Mouse (Mus musculus) heart, adult 18-20 months (tissue): ENCODE data around the gene Adgra3. TPM values are rescaled to one million over a fixed set of nuclear protein-coding genes. Genes with fewer than 3 reads are reported as not detected.

Experiments used
- DNase-seq, 2 experiments: peaks; one replicate each; pipeline ENCODE4 v3.0.0; 2021 to 2022; ENCODE audit warnings: mixed read lengths in 1 of 2
- total RNA-seq, 2 experiments: library from RNA; stranded (reverse); gene quantifications; 2 replicates each; pipeline ENCODE4 v1.2.3; 2021

Adgra3 gene
- total RNA-seq, 2 experiments from 2014 or later = 20.0 to 31.3 TPM

DNA sequence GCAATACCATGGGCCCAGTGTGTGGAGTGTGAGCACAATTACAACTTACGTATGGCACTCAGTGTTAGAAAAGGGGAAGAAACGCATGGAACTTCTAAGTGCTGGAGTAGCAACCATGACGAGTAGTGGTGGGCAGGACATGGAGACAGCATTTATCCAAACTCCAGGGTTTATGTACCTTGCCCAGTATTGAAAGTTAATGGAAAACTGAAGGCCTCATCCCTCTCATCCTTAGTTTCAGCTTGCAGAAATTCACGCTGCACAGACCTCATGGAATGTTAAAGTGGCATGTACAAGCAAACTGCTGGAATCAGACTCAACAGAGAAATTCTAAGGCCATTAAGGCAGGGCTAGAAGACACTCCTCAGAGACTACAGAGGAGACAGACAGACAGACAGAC is 84.6 kb downstream of the Adgra3 start:
- DNase-seq = no peak

DNA sequence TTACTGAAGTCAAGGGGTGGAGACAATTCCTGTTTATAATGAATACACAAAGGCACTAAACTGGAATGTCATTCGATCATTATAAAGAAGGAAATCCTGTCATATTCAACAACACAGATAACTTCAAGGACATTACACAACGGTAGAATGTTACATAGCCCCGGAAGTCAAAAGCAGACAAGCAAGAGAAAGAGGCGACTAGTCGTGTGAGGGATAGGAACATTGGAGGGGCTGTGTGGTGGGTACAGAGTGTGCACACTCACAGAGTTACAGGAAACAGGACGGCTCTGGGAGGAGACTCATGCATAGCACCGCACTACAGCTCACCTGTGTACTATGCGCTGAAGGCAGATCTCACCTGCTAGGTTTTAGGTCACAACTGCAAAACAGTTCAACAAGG is 89.1 kb downstream of the Adgra3 start:
- DNase-seq = no peak

DNA sequence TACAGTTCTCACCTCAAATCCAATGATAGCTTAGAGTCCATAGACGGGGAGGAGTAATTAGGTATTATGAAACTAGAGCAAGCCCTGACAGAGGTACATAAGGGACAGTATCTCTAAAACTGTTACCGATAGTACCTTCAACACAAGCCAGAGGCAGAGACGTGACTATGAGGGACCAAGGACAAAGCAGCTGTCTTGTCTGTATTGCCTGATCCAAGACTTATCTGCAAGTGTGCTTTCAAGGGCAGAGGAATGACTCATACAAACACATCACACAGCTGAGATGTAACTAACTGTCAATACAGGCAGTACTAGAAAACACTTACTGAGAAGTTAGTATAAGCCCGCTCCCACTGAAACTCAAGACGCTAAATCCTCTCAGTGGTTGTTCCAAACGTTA is 91.1 kb downstream of the Adgra3 start:
- DNase-seq = no peak

DNA sequence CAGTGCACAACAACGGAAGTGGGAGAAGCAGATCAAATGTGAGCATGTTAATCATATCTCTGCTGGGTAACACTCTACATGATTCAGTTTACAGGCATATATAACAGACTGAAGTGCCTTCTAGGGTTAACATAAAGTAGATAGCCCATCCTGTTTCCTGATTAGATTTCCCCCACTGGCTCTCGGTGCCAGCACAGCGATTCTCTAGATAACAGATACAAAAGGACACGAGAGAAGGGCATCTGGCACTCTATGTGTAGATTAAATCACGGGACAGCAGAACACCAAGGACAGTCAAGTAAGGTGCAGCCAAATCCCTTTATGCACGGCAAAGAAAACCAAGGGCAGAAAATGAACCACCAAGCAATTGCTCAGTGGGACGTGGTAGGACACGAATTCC is 93.0 kb downstream of the Adgra3 start:
- no peak for DNase-seq

DNA sequence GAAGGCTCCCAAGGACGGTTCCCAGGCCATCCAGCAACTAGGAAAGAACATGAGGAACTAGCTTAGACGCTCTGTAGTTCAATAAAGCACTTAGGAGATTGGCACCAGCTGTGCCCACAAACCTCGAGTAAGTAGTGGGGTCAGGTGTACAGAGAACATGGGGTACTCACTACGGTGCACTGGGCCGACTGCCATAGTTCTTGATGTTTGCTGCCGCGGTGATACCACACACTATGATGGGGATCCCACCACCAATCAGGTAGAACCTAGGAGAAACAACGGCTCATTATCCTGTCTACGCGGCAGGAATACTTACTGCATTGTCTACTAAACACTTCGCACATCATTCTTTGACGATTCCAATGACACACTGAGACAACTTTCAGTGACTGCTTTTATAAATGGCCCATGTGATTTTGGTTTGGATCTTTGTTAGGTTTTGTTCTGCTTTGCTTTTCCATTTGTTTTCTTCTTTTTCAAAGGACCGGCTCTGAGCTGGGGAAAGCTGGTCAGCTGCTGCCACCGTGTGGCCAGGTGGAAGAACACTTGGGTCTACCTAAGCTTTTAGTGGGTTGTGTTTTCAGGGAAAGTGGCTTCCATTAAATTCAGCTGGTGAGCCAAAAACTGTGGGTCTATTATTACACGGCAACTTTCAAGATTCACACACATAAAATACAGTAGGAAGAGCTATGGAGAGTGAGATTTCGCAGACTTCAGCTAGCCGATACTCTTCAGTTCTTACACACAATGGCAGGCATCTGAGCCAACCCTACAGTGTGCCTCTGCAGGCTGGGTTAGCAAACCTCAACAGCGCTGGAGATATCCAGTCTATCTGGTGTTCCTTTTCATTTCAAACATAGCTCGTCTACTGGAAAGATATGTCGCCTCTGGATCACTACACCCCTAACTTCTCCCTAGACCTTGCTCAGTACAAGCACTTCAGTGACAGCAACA is 97.1 kb downstream of the Adgra3 start:
- peak in 1 of 2 experiments; percentile 25 for DNase-seq

DNA sequence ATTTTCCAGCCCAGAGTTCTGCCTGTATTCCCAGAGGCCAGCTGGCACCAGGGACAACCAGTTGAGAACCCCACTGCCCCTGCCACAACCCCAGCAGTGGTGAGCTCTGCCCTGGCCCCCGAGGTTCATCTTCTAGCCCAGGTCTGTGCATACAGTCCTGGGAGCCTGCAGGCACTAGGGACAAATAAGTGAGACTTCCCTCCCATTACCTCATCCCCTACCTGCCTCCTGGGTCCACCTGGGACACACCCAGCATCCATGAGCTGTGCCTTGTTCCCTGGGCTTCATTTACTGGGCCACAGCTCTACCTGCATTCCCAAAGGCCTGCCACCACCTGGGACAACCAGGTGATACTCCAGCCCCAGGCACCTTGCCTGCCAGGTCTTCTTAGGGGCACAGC is 122.5 kb downstream of the Adgra3 start:
- no peak for DNase-seq

DNA sequence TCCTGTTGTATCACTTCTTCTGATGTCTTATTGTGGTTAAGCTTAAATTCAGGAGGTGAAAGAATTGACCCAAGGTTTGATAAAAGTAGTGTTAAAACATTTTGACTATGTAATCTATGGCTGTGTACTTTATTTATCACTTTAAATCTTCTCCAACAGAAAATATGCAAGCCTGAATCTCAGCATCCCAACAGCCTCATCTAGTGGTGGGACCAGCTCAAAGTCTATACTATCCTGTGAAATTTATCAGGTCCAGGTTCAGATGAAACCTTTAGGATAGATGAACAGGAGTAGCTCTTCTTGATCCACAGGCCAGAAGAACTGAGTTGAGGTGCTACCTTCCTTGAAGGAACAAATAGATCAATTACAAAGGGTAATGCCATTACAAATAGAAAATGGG is 134.1 kb downstream of the Adgra3 start:
- no peak for DNase-seq

DNA sequence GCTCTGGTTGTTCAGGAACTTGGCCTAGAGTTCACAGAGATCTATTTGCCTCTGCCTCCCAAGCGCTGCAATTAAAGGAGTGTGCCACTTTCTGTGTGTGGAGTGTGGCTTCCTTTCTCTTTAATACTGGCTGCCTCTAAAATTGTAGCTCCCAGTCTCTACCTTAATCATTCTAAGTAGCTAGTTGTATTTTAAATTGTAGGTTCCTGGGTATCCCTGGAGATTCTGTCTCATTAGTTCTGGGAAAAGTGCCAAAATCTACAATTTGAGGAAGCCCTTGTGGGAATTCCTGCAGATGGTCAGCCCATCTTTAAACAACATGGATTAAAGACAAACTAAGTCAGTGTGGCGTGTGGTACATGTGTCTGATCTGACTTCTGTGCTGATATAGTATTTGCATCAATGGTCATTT is 143.1 kb downstream of the Adgra3 start:
- DNase-seq = no peak
